Mouse (Mus musculus) liver, postnatal 0 days (tissue): ENCODE results near the gene Trf.

Source experiments
- CTCF ChIP-seq: sonication (generic); IDR thresholded peaks from 2 replicates; pipeline ENCODE4 v1.5.1; 2016; ENCODE audit warnings: antibody characterized with exemption, low read depth
- EP300 ChIP-seq: IDR thresholded peaks from 2 replicates; pipeline ENCODE4 v1.6.1; 2016; ENCODE audit warnings: antibody characterized with exemption, low read depth, mild to moderate bottlenecking

- TF ChIP-seq CTCF = no peak
- TF ChIP-seq EP300 = peak; percentile 58
Measured at GRCm38 (mm10) chr9:103241206-103241605, 11.0 kb upstream of the Trf start.
